Mouse (Mus musculus) heart, postnatal 0 days (tissue): ENCODE data around the gene Sipa1l2.

Source experiments
- CTCF ChIP-seq: IDR thresholded peaks from 2 replicates; pipeline ENCODE4 v1.5.1; 2016; ENCODE audit warnings: antibody characterized with exemption, control low read depth, low read depth
- EP300 ChIP-seq: IDR thresholded peaks from 2 replicates; pipeline ENCODE4 v1.6.1; 2016; ENCODE audit warnings: antibody characterized with exemption, low read depth

DNA sequence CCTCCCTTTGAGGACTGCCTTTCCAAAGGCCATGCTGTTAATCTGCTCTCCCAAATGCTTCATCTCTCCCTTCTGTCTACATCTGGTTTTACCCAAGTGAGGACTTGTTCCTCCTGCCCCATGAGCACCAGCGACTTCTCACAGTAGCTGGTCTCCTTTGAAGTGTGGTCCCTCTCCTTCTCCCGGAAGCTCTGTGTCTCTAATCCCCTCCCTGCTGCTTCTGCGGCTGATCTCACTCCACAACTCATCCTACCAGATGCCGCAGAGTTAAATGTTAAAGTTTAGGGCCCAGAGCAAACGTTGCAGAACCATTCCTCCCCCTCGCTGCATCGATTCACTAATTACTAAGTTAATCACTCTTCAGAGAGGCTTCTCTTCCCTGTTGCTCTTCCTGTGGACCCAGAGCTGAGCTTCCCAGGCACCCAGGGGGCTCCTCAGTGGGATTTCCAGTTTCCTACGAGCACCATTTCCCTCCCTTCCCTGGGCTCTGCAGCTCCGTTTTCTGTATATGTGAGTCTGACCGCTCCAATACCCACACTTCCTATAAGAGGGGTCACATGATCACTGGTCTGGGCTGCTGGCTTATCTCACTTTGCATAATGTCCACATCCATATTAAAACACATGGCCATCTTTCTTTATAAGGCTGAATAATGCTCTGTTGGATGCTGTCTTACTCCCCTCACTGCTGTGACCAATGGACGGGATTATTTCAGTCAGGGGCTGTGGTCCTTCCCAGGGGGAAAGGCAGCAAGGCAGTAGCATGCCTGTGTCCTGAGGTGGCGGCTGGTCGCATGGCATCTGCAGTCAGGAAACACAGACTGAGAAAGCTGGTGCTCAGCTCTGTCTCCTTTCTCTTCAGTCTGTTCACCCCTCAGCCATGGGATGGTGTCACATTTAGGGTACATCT, 156.4 kb downstream of the Sipa1l2 start:
- no peak for TF ChIP-seq CTCF
- no peak for TF ChIP-seq EP300
